Mouse (Mus musculus) CD4-positive, CD25-positive, alpha-beta regulatory T cell, adult 4 months (primary cell): Measurements from ENCODE around the gene Tsen2. TPM values are rescaled to one million over a fixed set of nuclear protein-coding genes. Genes with fewer than 3 reads are reported as not detected.

Experiments
- ATAC-seq: one replicate; pipeline ENCODE4 v1.8.0; 2017
- polyA plus RNA-seq, 2 experiments: library from polyadenylated mRNA; unstranded; fragments of 100-300 nt; shearing (Covaris generic); gene quantifications; one replicate each; pipeline ENCODE4 v1.2.1; 2017

Tsen2 gene
- polyA plus RNA-seq, result 10 to 100 TPM; 13.0 to 16.5 TPM

GRCm38 (mm10) chr6:115544442-115544970 lies at the start of gene Tsen2:
Gene Tsen2, plus strand, starts transcription at chr6:115544664.
- ATAC-seq, result peak; percentile 95

GRCm38 (mm10) chr6:115499540-115499939 lies 44.9 kb upstream of the Tsen2 start:
- no peak for ATAC-seq

GRCm38 (mm10) chr6:115500234-115500633 lies 44.2 kb upstream of the Tsen2 start:
- ATAC-seq, result no peak

DNA sequence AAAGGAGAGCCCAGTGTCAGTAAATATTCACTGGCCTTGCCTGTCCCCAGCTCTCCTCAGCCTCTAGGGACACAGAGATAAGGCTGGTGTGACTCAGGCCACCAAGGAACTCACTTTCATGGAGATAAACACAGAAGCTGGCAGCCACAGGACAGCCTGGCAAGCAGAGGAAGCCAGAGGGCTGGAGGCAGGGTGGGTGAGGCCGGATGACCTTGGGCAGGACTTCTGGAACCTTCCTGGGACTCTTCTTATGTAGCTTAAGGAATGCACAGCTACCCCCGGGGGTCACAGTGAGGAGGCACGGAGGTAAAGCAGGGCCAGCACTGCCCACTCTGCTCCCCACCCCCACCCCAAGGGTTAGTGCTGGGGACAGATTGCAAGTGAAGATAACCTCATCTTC lies 43.3 kb upstream of the Tsen2 start:
- no peak for ATAC-seq

DNA sequence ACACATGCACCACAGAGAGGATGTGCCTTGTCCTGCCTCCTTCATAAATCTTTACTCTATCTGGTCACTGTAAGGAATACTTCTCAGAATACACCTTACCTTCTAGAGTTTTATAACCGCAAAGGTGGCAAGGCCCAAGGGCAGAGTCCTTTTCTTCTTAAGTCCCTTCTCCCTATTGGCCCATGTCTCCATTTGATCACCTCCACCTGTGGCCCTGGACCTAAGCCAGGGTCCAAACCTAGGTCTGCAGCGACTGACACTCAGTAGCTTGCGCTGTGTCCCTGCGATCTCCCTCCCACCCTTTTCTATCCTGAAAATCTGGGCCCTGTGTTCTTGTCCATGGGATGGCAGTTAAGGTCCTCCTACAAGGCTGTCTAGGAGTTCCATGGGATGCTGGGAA lies 41.4 kb upstream of the Tsen2 start:
- ATAC-seq, result no peak

GRCm38 (mm10) chr6:115503549-115504159 lies 40.8 kb upstream of the Tsen2 start:
- ATAC-seq, result no peak

- no peak for ATAC-seq
Measured at GRCm38 (mm10) chr6:115504160-115504558, 40.3 kb upstream of the Tsen2 start.

- no peak for ATAC-seq
Measured at GRCm38 (mm10) chr6:115504915-115505314, 39.5 kb upstream of the Tsen2 start.

DNA sequence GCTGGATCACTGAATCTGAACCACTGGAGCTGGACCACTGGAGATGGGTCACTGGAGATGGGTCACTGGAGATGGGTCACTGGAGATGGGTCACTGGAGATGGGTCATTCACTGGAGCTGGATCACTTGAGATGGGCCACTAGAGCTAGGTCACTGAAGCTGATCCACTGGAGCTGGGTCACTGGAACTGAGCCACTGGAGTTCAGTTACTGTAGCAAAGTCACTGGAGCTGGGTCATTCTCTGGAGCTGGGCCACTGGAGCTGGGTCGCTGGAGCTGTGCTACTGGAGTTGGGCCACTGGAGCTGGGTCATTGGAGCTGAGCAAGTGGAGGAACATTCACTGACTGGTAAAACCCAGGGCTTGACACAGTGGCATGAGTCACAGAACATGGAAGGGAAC lies 38.0 kb upstream of the Tsen2 start:
- ATAC-seq, result no peak

- ATAC-seq, result no peak
Measured at GRCm38 (mm10) chr6:115511447-115511846, 33.0 kb upstream of the Tsen2 start.

DNA sequence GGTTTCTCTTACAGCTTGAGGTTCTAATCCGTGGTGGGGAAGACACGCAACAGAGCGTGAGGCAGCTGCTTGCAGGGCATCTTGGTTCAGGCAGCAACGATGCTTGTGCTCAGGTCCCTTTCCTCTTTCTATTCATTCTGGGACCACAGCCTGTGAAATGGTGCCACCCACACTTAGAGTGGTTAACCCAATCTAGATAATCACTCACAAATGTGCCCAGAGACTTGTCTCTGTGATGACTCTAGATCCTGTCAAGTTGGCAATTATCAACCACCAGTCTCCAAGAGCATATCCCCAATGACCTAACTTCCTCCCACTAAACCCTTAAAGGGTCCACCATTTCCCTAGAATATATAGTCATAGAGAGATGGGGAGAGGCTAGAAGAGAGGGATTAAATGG lies 31.3 kb upstream of the Tsen2 start:
- ATAC-seq, result no peak

DNA sequence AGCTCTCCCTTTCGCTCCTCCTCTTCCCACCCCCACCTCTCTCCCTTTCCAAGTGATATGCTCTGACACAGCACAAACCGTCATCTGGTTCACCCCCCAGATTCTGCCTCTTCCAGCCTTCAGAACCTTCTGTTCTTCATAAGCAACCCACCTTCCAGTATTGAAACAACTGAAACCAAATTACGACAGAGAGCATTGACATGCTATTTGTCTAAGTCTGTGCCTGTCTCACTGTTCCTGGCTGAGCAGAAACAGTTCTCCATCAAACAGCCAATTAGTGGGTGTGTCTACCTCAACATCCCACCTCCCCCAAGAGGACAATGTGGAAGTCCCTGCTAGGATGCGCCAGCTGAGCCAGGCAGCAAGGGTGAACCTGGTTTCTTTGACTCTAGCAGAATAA lies 26.6 kb upstream of the Tsen2 start:
- no peak for ATAC-seq

DNA sequence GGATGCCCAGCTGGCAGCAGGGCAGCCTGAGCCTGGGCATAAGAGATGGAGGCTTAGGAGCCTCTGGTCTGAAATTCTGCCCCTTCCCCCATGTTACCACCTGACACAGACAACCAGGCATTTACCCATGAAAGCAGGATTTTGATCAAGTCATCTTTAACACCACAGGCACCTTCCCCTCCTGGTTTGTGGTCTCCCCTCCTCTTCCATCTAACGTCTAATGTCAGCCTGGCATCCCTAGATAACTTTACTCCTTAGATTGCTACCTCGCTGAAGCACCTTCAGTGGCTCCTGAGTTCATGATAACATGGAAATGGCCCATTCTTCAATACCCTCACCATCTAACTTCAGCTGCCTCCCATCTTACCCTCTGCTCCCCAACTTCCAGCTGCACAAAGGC lies 26.1 kb upstream of the Tsen2 start:
- no peak for ATAC-seq

DNA sequence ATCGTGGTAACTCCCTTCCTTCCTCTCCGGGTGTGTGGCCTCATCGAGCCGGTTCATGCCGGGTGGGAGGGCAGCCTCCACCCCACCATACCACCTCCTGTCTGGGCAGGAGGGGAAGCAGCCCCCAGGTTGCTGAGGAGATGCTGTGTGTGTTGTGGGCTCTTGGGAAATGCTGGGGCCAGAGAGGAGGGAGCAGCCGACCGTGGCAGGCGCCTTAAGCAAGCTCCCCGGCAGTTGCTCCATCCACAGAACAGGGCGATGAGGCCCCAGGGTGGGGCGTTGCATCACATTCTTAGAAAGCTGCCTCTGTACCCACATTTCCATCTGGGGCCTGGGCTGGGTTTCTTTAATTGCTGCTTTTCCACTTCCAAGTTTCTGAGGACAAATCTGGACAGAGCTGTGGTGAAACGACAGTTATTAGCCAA lies 25.2 kb upstream of the Tsen2 start:
- peak; percentile 37 for ATAC-seq

GRCm38 (mm10) chr6:115521923-115522322 lies 22.5 kb upstream of the Tsen2 start:
- no peak for ATAC-seq

DNA sequence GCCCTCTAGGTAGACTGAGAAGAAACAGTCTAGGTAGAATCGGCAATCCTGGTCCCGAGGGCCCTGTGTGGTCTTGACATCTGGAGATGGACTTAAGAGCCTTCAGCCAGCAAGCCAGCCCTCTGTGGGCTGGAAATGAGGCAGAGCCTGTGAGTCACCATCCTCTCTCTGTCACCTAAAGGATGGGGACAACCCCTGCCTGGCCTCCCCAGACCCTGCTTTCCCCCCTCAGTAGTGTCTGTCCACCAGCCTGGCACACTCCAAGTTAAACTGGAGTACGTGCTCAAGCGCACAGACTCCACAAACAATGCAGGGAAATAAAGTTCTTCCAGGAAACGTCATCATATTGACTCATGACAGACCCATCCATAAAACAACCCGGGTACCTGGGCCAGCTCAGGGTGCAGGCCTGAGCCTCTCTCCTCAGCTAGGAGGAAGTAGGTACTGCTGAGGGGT lies 21.7 kb upstream of the Tsen2 start:
- no peak for ATAC-seq

DNA sequence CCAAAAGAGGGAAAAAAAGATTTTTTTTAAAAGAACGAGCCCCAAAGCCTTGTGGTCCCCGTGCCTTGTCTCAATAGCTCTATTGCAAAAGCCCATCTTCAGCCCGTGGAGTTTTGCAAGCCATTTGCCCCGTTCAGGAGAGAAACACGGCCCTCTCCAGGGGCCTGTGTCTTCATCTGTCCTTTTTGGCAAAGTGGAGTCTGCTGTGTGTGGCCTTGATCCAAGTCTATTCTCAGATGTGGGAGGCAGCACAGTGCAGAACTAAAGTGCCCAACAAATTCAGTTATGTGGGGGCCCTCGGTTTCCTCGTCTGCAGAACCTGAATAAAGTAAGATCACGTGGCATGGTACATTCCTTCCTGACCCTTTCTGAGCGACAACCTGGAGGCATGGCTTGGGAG lies 21.3 kb upstream of the Tsen2 start:
- ATAC-seq, result no peak

DNA sequence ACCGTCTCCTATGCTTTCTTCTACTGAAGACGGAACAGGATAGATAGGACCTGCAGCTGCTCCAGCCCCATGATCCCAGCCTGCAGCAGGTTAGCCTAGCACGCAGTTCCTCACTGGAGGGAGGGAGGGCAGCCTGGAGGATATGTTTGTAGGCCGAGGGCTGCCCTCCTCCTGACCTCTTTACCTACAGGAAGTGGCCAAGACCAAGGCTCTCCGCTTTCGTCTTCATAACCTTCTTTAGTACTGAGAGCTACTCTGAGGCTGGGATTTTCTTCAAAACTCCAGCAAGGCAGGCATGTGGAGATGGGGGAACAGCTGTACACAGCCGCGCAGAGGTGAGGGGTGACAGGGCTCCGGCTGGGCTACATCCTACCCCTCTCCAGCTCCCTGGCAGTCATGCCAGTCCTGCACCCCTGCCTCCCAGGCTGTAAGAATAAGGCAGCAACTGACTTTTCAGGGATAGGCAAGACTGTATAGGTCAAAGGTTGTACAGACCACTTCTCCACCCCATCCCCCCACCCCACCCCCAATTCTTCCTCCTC lies 19.9 kb upstream of the Tsen2 start:
- ATAC-seq, result peak; percentile 60

- ATAC-seq, result no peak
Measured at GRCm38 (mm10) chr6:115527418-115527817, 17.0 kb upstream of the Tsen2 start.

DNA sequence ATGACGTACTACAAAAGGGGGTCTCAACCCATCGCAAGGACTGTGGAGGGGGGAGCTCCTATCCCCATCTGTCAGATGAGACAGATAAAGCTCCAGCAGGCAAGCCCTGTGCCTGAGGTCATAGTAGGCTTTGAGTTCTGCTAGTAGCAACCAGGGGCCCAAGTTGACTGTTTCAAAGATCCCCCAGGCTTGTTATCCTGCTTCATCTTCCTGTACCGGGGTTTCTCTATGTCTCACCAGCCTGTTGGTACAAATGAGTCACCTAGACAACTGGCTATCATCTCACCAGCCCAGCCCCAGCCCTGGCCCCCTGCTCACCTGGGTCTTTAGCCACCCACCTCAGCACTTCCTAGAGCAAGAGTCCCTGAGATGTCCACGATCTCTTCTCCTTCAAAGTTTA lies 16.1 kb upstream of the Tsen2 start:
- peak; percentile 58 for ATAC-seq

- no peak for ATAC-seq
Measured at GRCm38 (mm10) chr6:115534617-115535016, 9.8 kb upstream of the Tsen2 start.

DNA sequence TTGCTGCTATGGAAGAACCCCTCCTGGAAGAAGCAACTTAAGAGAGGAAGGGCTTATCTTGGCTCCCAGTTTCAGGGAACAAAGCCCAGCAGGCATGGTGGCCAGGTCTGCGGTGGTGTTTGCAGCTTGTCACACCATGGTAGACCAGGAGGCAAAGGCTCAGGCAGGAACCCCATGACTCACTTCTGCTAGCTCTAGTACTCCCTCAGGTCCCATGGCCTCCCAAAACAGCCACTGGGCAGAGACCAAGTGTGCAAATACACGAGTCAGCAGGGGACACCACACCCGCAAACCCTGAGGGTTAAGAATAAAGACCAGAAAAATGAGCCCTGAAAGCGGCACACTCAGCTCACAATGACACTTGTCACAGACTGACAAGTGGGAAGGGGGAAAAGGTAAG lies 8.3 kb upstream of the Tsen2 start:
- ATAC-seq, result no peak

- ATAC-seq, result peak; percentile 95
Measured at GRCm38 (mm10) chr6:115538645-115539429, 5.6 kb upstream of the Tsen2 start.
